Mouse (Mus musculus): ENCODE results near the gene Chpt1. TPM values are rescaled to one million over a fixed set of nuclear protein-coding genes. Genes with fewer than 3 reads are reported as not detected.

Chpt1 gene
- polyA plus RNA-seq (2014; fragmentation: Illumina TruSeq; extraction: RNeasy Lipid Tissue Mini Kit (QIAGEN cat#74804); ENCODE audit: low read depth, low replicate concordance), result 350 TPM

DNA sequence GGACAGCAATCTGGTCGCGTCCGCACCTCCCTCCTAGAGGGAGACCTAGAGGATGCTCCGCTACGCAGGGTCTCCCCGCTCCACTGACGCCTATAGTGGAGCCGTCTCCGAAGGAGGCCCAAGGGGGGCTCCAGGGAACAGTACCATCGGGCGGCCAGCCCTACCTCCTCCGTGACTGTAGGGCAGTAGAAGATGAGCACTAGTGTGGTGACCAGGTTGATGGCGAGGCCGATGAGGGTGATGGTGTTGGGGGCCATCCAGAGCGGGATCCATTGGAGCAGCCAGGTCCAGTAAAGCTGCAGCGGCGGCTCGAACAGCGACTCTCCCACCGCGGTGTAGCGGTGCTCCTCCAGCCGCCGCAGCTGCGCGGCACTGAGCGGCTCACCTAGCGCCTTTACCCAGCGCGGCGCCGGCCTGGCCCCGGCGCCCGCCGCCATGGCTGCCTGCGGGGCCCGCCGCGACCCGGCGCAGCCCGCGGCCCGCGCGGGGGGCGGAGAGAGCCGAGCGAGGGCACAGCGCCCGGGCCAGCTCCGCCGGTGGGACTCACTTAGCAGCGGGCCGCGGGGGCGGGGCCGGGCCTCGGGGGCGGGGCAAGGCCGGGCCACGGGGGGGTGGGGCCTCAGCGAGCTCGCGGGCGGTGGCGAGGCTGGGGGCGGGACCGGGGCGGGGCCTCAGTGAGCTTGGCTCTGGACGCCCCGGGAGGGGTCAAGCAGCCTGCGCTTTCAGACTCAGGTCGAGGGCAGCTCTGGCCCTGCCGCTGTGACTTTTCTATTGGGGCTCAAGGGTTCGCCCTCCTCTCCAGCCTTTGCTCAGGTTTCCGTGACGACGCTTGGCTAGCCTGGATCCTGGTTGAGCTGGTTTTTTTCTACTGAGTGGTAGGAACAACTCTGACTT lies at the start of gene Chpt1:
Gene Chpt1, minus strand, starts transcription at position 653 of the 894 bp plus-strand sequence.

DNA sequence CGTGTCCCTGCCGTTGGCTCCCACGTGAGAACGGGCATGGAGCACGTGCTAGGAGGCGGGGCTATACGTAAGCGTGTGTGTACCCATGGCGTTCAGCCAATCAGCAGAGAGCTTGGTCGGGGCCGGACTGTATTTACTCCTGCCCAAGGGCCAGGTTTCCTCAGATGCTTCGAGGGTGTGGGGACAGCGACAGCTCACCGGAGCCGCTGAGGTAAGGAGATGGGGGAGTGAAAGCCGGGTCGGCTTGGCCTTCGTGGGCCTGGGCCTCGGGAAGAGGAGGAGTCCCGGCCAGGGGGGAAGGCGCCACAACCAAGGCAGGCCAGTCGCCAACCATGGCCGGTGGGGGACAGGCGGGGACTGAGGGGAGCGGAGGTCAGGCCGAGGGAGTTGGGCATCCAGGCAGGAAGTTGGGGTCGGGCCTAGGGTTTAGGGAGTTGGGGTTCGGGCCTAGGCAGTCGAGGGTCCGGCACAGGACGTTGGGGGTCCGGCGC lies 44.3 kb downstream of the Chpt1 start, which contains the start of gene Sycp3:
Gene Sycp3, plus strand, starts transcription at position 68 of the 491 bp plus-strand sequence.

Other genes starting within 250 kb of the Chpt1 start
- 4.6 TPM for gene Dram1, start 125.0 kb downstream of the Chpt1 start, polyA plus RNA-seq (2014; fragmentation: Illumina TruSeq; extraction: RNeasy Lipid Tissue Mini Kit (QIAGEN cat#74804); ENCODE audit: low read depth, low replicate concordance)
- 17.9 TPM for gene Gnptab, start 124.9 kb downstream of the Chpt1 start, polyA plus RNA-seq (2014; fragmentation: Illumina TruSeq; extraction: RNeasy Lipid Tissue Mini Kit (QIAGEN cat#74804); ENCODE audit: low read depth, low replicate concordance)
- not detected for gene Sycp3, start 44.5 kb downstream of the Chpt1 start, polyA plus RNA-seq (2014; fragmentation: Illumina TruSeq; extraction: RNeasy Lipid Tissue Mini Kit (QIAGEN cat#74804); ENCODE audit: low read depth, low replicate concordance)
- gene Mybpc1, start 101.1 kb upstream of the Chpt1 start, polyA plus RNA-seq (2014; fragmentation: Illumina TruSeq; extraction: RNeasy Lipid Tissue Mini Kit (QIAGEN cat#74804); ENCODE audit: low read depth, low replicate concordance), result 0.58 TPM
- gene Spic, start 180.9 kb upstream of the Chpt1 start, polyA plus RNA-seq (2014; fragmentation: Illumina TruSeq; extraction: RNeasy Lipid Tissue Mini Kit (QIAGEN cat#74804); ENCODE audit: low read depth, low replicate concordance), result 0.86 TPM
- gene Arl1, start 226.8 kb upstream of the Chpt1 start, polyA plus RNA-seq (2014; fragmentation: Illumina TruSeq; extraction: RNeasy Lipid Tissue Mini Kit (QIAGEN cat#74804); ENCODE audit: low read depth, low replicate concordance), result 115 TPM

Data from heart, adult 10 weeks (tissue).